Mouse (Mus musculus) frontal cortex, postnatal 10 days (tissue): ENCODE results near the gene D5Ertd579e.

Experiments used
- DNase-seq, 2 experiments: peaks; one replicate each; pipeline ENCODE4 v3.0.0; 2022; ENCODE audit warnings: low spot score in 2 of 2, mixed read lengths in 1 of 2

Gene D5Ertd579e

GRCm38 (mm10) chr5:36570098-36570497 is 125.7 kb downstream of the D5Ertd579e start:
- no peak for DNase-seq

GRCm38 (mm10) chr5:36568118-36568517 is 127.7 kb downstream of the D5Ertd579e start:
- no peak for DNase-seq

- no peak for DNase-seq
These were observed 128.2 kb downstream of the D5Ertd579e start for GRCm38 (mm10) chr5:36567627-36568026.

- no peak for DNase-seq
These were observed 131.3 kb downstream of the D5Ertd579e start for GRCm38 (mm10) chr5:36564530-36564929.

GRCm38 (mm10) chr5:36563741-36564140 is 132.1 kb downstream of the D5Ertd579e start:
- no peak for DNase-seq

- DNase-seq = no peak
These were observed 132.9 kb downstream of the D5Ertd579e start for GRCm38 (mm10) chr5:36562791-36563445.

GRCm38 (mm10) chr5:36561509-36561908 is 134.3 kb downstream of the D5Ertd579e start:
- DNase-seq = no peak

GRCm38 (mm10) chr5:36560490-36560889 is 135.3 kb downstream of the D5Ertd579e start:
- DNase-seq = no peak

GRCm38 (mm10) chr5:36559510-36560235 is 136.2 kb downstream of the D5Ertd579e start:
- DNase-seq = no peak

- DNase-seq = no peak
These were observed 136.7 kb downstream of the D5Ertd579e start for GRCm38 (mm10) chr5:36559106-36559505.

GRCm38 (mm10) chr5:36558526-36558925 is 137.3 kb downstream of the D5Ertd579e start:
- DNase-seq = no peak

- no peak for DNase-seq
These were observed 138.1 kb downstream of the D5Ertd579e start for GRCm38 (mm10) chr5:36557584-36558308.

- no peak for DNase-seq
These were observed 138.9 kb downstream of the D5Ertd579e start for GRCm38 (mm10) chr5:36556906-36557305.

- no peak for DNase-seq
These were observed 139.5 kb downstream of the D5Ertd579e start for GRCm38 (mm10) chr5:36556289-36556688.

- no peak for DNase-seq
These were observed 141.3 kb downstream of the D5Ertd579e start for GRCm38 (mm10) chr5:36554496-36554895.

GRCm38 (mm10) chr5:36553886-36554285 is 141.9 kb downstream of the D5Ertd579e start:
- DNase-seq = no peak

GRCm38 (mm10) chr5:36553056-36553606 is 142.7 kb downstream of the D5Ertd579e start:
- no peak for DNase-seq

- no peak for DNase-seq
These were observed 143.4 kb downstream of the D5Ertd579e start for GRCm38 (mm10) chr5:36552391-36552790.
